28 mouse cellular contexts compared by ENCODE assay signal in the genomic region with DNA sequence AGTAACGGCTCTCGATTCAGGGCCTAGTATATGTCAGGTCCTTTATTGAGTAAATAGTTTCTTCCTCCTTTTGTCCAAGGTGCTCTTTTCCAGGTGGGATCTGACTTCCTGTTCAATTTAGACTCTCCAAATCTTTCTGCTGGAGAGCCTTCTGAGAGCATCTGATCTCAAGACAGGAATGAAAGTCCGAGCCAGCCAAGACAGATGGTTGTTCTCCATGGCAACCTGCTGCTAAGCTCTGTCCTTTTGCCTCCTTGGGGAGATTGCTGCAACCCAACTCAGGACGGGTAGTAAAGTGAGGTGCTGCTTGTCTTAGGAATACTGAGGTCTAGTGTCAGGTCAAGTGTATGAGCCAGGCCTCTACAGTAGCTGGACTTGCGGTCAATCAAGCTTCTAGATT. TPM values are rescaled to one million over a fixed set of nuclear protein-coding genes. Genes with fewer than 3 reads are reported as not detected.
DNase-seq lines count a peak whose midpoint lies in the region; ATAC-seq lines count a peak whose summit lies in the region.
"Had no signal": no experiment of that assay in that cellular context is flagged by ENCODE, and none has a peak within 500 bp of the region (broad histone marks: within the 10 kb centered on the region; RNA-seq: fewer than 3 reads in every experiment).

No protein-coding gene starts in this region.

- no peaks in the 10 kb centered on the region for H3K36me3 ChIP-seq in midbrain, embryonic 11.5 days (ENCODE audit: control insufficient read depth, insufficient read depth, low read length)
- H3K36me3 ChIP-seq in midbrain, embryonic 14.5 days (ENCODE audit: control insufficient read depth, insufficient read depth, low read length): no peaks in the 10 kb centered on the region
- H3K36me3 ChIP-seq: embryonic facial prominence, embryonic 12.5 days; forebrain, embryonic 15.5 days; midbrain, embryonic 15.5 days had no signal

- no peaks in the 10 kb centered on the region for H3K4me1 ChIP-seq in midbrain, embryonic 11.5 days (ENCODE audit: control insufficient read depth, insufficient read depth, low read length)
- no peaks in the 10 kb centered on the region for H3K4me1 ChIP-seq in midbrain, embryonic 14.5 days (ENCODE audit: control insufficient read depth, insufficient read depth, low read length)
- H3K4me1 ChIP-seq: forebrain, embryonic 15.5 days; limb, embryonic 13.5 days; midbrain, embryonic 15.5 days had no signal

- 84% methylated on average over 5 of the region's 5 CpGs for WGBS in midbrain, embryonic 11.5 days
- WGBS in midbrain, embryonic 14.5 days: 88% methylated on average over 5 of the region's 5 CpGs

- peak; percentile 50 for ATAC-seq in cerebellum, adult (ENCODE audit: insufficient number of reproducible peaks, low FRiP score, low TSS enrichment)
- ATAC-seq in midbrain, embryonic 11.5 days (ENCODE audit: low FRiP score): no peak
- ATAC-seq in midbrain, embryonic 14.5 days (ENCODE audit: low FRiP score, low TSS enrichment): no peak
- no peak; the same call in 1 of the 2 replicates for ATAC-seq in frontal cortex, adult (ENCODE audit: low TSS enrichment)
- ATAC-seq: activated CD4-positive, CD25-positive, alpha-beta regulatory T cell, adult 4 months; forebrain, embryonic 15.5 days; hindbrain, embryonic 16.5 days; intestine, embryonic 16.5 days; lung, postnatal 0 days; midbrain, embryonic 15.5 days had no signal

- DNase-seq in cerebellum, postnatal 4 days (ENCODE audit: low spot score in 2 of 2): no peak
- DNase-seq in midbrain, embryonic 11.5 days (ENCODE audit: low spot score, missing footprints): peak; percentile 78
- DNase-seq in midbrain, embryonic 14.5 days: no peak
- DNase-seq in cerebellum, adult 9-10 months: peak; percentile 82
- peak; percentile 63 to 66 for DNase-seq in cerebellum, postnatal 36 days
- DNase-seq in thymus, postnatal 0 days (ENCODE audit: low spot score): no peak
- DNase-seq: adrenal gland, adult 2 months; adrenal gland, postnatal 36 days; embryo, embryonic 11 days; heart, postnatal 14 days; kidney, postnatal 14 days; lung, postnatal 4 days; right cerebral cortex, postnatal 4 days; thymus, adult 18-20 months; thymus, postnatal 4 days had no signal

- no peak overlapping the region for H3K4me3 ChIP-seq in midbrain, embryonic 11.5 days (ENCODE audit: low read depth, low read length)
- H3K4me3 ChIP-seq in midbrain, embryonic 14.5 days (replicated peaks; ENCODE audit: low read depth, low read length): no peak overlapping the region
- H3K4me3 ChIP-seq: embryonic facial prominence, embryonic 12.5 days; forebrain, embryonic 15.5 days; hindbrain, embryonic 10.5 days; limb, embryonic 13.5 days; midbrain, embryonic 15.5 days had no signal

- H3K4me2 ChIP-seq in midbrain, embryonic 11.5 days: no peak overlapping the region
- H3K4me2 ChIP-seq in midbrain, embryonic 14.5 days (ENCODE audit: low read length): no peak overlapping the region
- H3K4me2 ChIP-seq: embryonic facial prominence, embryonic 12.5 days; forebrain, embryonic 15.5 days; limb, embryonic 13.5 days; liver, embryonic 11.5 days; midbrain, embryonic 15.5 days had no signal

- H3K27me3 ChIP-seq in midbrain, embryonic 11.5 days (ENCODE audit: control insufficient read depth, insufficient read depth, low read length): no peaks in the 10 kb centered on the region
- H3K27me3 ChIP-seq in midbrain, embryonic 14.5 days (ENCODE audit: control insufficient read depth, insufficient read depth, low read length): no peaks in the 10 kb centered on the region
- H3K27me3 ChIP-seq: embryonic facial prominence, embryonic 12.5 days; forebrain, embryonic 15.5 days; midbrain, embryonic 15.5 days had no signal

- no peak overlapping the region for H3K9ac ChIP-seq in midbrain, embryonic 11.5 days (ENCODE audit: low read length)
- no peak overlapping the region for H3K9ac ChIP-seq in midbrain, embryonic 14.5 days (replicated peaks; ENCODE audit: low read length)
- H3K9ac ChIP-seq: embryonic facial prominence, embryonic 12.5 days; forebrain, embryonic 15.5 days; limb, embryonic 13.5 days; midbrain, embryonic 15.5 days had no signal

- H3K9me3 ChIP-seq in midbrain, embryonic 11.5 days (ENCODE audit: control insufficient read depth, low read length): no peaks in the 10 kb centered on the region
- no peaks in the 10 kb centered on the region for H3K9me3 ChIP-seq in midbrain, embryonic 14.5 days (ENCODE audit: control insufficient read depth, low read length)
- H3K9me3 ChIP-seq: embryonic facial prominence, embryonic 12.5 days; forebrain, embryonic 15.5 days; hindbrain, embryonic 10.5 days; limb, embryonic 13.5 days; midbrain, embryonic 15.5 days had no signal

- no peak overlapping the region for H3K27ac ChIP-seq in midbrain, embryonic 11.5 days (ENCODE audit: low read depth, low read length)
- H3K27ac ChIP-seq in midbrain, embryonic 14.5 days (replicated peaks; ENCODE audit: low read depth, low read length): no peak overlapping the region
- H3K27ac ChIP-seq: embryonic facial prominence, embryonic 12.5 days; forebrain, embryonic 15.5 days; hindbrain, embryonic 10.5 days; limb, embryonic 13.5 days; midbrain, embryonic 15.5 days; stomach, postnatal 0 days had no signal

RNA-seq across cellular contexts. Expression of gene Ror1, which starts 25.0 kb away (rescaled TPM):
- 4.8 TPM in 2 replicates for polyA plus RNA-seq in midbrain, embryonic 11.5 days (2014; fragmentation: Nextera tagmentation; extraction: Ambion mirVana)
- polyA plus RNA-seq in midbrain, embryonic 14.5 days (2014; fragmentation: Nextera tagmentation; extraction: Ambion mirVana): 0.81 and 1.5 TPM in 2 replicates
- 2.2 and 2.6 TPM in 2 replicates for polyA plus RNA-seq in thymus, postnatal 0 days (2015; fragmentation: Nextera tagmentation; extraction: Ambion mirVana)
- polyA plus RNA-seq: activated CD4-positive, CD25-positive, alpha-beta regulatory T cell, adult 4 months had no signal

Comparison
In these comparisons a context has a peak if more than half of its experiments do, and no peak if none do; other contexts are left out.
1. DNase-seq: peak in midbrain, embryonic 11.5 days (single experiment), cerebellum, adult 9-10 months (single experiment) and cerebellum, postnatal 36 days (2 of 2); none in cerebellum, postnatal 4 days (0 of 2), midbrain, embryonic 14.5 days (single experiment) and thymus, postnatal 0 days (single experiment).